Mouse (Mus musculus) ovary, adult 10 weeks (tissue): ENCODE data around the gene Eppin. TPM values are rescaled to one million over a fixed set of nuclear protein-coding genes. Genes with fewer than 3 reads are reported as not detected.

Source experiments
- polyA plus RNA-seq: library from polyadenylated mRNA; stranded (reverse); fragments of 350-450 nt; fragmentation: Illumina TruSeq; extraction: RNeasy Lipid Tissue Mini Kit (QIAGEN cat#74804); gene quantifications from one replicate; pipeline ENCODE4 v1.2.3, GENCODE M21; 2014

Eppin gene
- not detected for polyA plus RNA-seq

GRCm38 (mm10) chr2:164593494-164593893 is at the start of gene Eppin:
Eppin (minus strand) TSS chr2:164593594.

GRCm38 (mm10) chr2:164638696-164639095 is 45.3 kb upstream of the Eppin start, which contains the start of gene Wfdc16:
Wfdc16 (minus strand) TSS chr2:164638796.

GRCm38 (mm10) chr2:164613471-164613870 is 20.1 kb upstream of the Eppin start, which contains the start of the genes Wfdc6b and Wfdc8:
Wfdc6b (plus strand) TSS chr2:164613522.
Wfdc8 (minus strand) TSS chr2:164613626.

GRCm38 (mm10) chr2:164585025-164585725 is 8.2 kb downstream of the Eppin start, which contains the start of gene Wfdc6a:
Wfdc6a (minus strand) TSS chr2:164585447.

GRCm38 (mm10) chr2:164573359-164573758 is 20.0 kb downstream of the Eppin start, which contains the start of gene Spint3:
Spint3 (minus strand) TSS chr2:164573459.

GRCm38 (mm10) chr2:164562391-164563188 is 30.8 kb downstream of the Eppin start, which contains the start of gene Wfdc2:
Wfdc2 (plus strand) TSS chr2:164562413.

Other genes starting within 250 kb of the Eppin start
- gene Slpi, start 204.5 kb downstream of the Eppin start, polyA plus RNA-seq, result not detected
- not detected for gene Rbpjl, start 190.5 kb downstream of the Eppin start, polyA plus RNA-seq
- not detected for gene Matn4, start 188.4 kb downstream of the Eppin start, polyA plus RNA-seq
- 107 TPM for gene Sdc4, start 149.7 kb downstream of the Eppin start, polyA plus RNA-seq
- 8.4 TPM for gene Sys1, start 136.6 kb downstream of the Eppin start, polyA plus RNA-seq
- not detected for gene Gm20458, start 132.6 kb downstream of the Eppin start, polyA plus RNA-seq
- not detected for gene Trp53tg5, start 119.9 kb downstream of the Eppin start, polyA plus RNA-seq
- gene Dbndd2, start 107.5 kb downstream of the Eppin start, polyA plus RNA-seq, result 4.7 TPM
- 8.6 TPM for gene Pigt, start 96.1 kb downstream of the Eppin start, polyA plus RNA-seq
- gene Wfdc2, start 31.2 kb downstream of the Eppin start, polyA plus RNA-seq, result 1.8 TPM
- not detected for gene Spint3, start 20.1 kb downstream of the Eppin start, polyA plus RNA-seq
- 0.66 TPM for gene Wfdc6a, start 8.1 kb downstream of the Eppin start, polyA plus RNA-seq
- gene Wfdc6b, start 19.9 kb upstream of the Eppin start, polyA plus RNA-seq, result not detected
- not detected for gene Wfdc8, start 20.0 kb upstream of the Eppin start, polyA plus RNA-seq
- not detected for gene Wfdc16, start 45.2 kb upstream of the Eppin start, polyA plus RNA-seq
- gene Wfdc10, start 62.5 kb upstream of the Eppin start, polyA plus RNA-seq, result 4.0 TPM
- not detected for gene Wfdc9, start 63.0 kb upstream of the Eppin start, polyA plus RNA-seq
- gene Wfdc11, start 80.5 kb upstream of the Eppin start, polyA plus RNA-seq, result not detected
- gene Wfdc13, start 91.5 kb upstream of the Eppin start, polyA plus RNA-seq, result not detected
- not detected for gene Spint4, start 104.9 kb upstream of the Eppin start, polyA plus RNA-seq
- gene Spint5, start 121.7 kb upstream of the Eppin start, polyA plus RNA-seq, result not detected
- gene Wfdc3, start 152.3 kb upstream of the Eppin start, polyA plus RNA-seq, result 0.57 TPM
- 5.2 TPM for gene Dnttip1, start 152.4 kb upstream of the Eppin start, polyA plus RNA-seq
- 21.0 TPM for gene Ube2c, start 176.3 kb upstream of the Eppin start, polyA plus RNA-seq
- not detected for gene Tnnc2, start 186.4 kb upstream of the Eppin start, polyA plus RNA-seq
- gene Snx21, start 192.2 kb upstream of the Eppin start, polyA plus RNA-seq, result 2.3 TPM
- not detected for gene Acot8, start 211.3 kb upstream of the Eppin start, polyA plus RNA-seq
- 3.5 TPM for gene Zswim3, start 211.5 kb upstream of the Eppin start, polyA plus RNA-seq
- gene Zswim1, start 229.1 kb upstream of the Eppin start, polyA plus RNA-seq, result 3.2 TPM
- not detected for gene Spata25, start 234.9 kb upstream of the Eppin start, polyA plus RNA-seq
- 36.8 TPM for gene Ctsa, start 239.3 kb upstream of the Eppin start, polyA plus RNA-seq
- not detected for gene Neurl2, start 239.9 kb upstream of the Eppin start, polyA plus RNA-seq